Mouse (Mus musculus) midbrain, embryonic 13.5 days (tissue): ENCODE data around the gene Lefty1. TPM values are rescaled to one million over a fixed set of nuclear protein-coding genes. Genes with fewer than 3 reads are reported as not detected.
"Not testable (repeated sequence)": the region's sequence is repeated elsewhere in the genome, so short reads cannot be mapped to it uniquely, and the experiment has no call there.

Experiments used
- ATAC-seq: fragments of 200-750 bp; cut with Nextera tagmentation; 2 replicates; pipeline ENCODE4 v1.8.0; 2017; ENCODE audit warnings: mild to moderate bottlenecking, moderate TSS enrichment, moderate library complexity
- H3K27ac ChIP-seq: fragments of 300-500 bp; sonication (generic); 2 replicates; pipeline ENCODE4 v1.5.1; 2015; ENCODE audit warnings: inconsistent platforms, mild to moderate bottlenecking, moderate library complexity
- H3K27me3 ChIP-seq: fragments of 300-500 bp; sonication (generic); 2 replicates; pipeline ENCODE4 v1.6.1; 2015; ENCODE audit warnings: mild to moderate bottlenecking, inconsistent platforms
- H3K36me3 ChIP-seq: fragments of 300-500 bp; sonication (generic); 2 replicates; pipeline ENCODE4 v1.6.1; 2015; ENCODE audit warnings: mild to moderate bottlenecking, inconsistent platforms
- H3K4me1 ChIP-seq: fragments of 300-500 bp; sonication (generic); replicated peaks from 2 replicates; pipeline ENCODE4 v1.6.1; 2015; ENCODE audit warnings: inconsistent platforms
- H3K4me2 ChIP-seq: fragments of 300-500 bp; sonication (generic); replicated peaks from 2 replicates; pipeline ENCODE4 v1.6.1; 2015; ENCODE audit warnings: moderate library complexity, mild to moderate bottlenecking, inconsistent platforms
- H3K4me3 ChIP-seq: fragments of 300-500 bp; sonication (generic); replicated peaks from 2 replicates; pipeline ENCODE4 v1.5.1; 2015; ENCODE audit warnings: mild to moderate bottlenecking, inconsistent platforms
- H3K9ac ChIP-seq: fragments of 300-500 bp; sonication (generic); replicated peaks from 2 replicates; pipeline ENCODE4 v1.6.1; 2015; ENCODE audit warnings: mild to moderate bottlenecking, inconsistent platforms
- H3K9me3 ChIP-seq: fragments of 300-500 bp; sonication (generic); 2 replicates; pipeline ENCODE4 v1.6.1; 2016; ENCODE audit warnings: mild to moderate bottlenecking, inconsistent platforms
- WGBS: fragments of 180-500 bp; shearing (Covaris S2); methylation state at CpG from one replicate; pipeline ENCODE4 v1.1.7; 2015; 5-methylcytosine and 5-hydroxymethylcytosine counted together
- polyA plus RNA-seq: library from polyadenylated mRNA; unstranded; fragments of >200 nt; fragmentation: Nextera tagmentation; extraction: Ambion mirVana; gene quantifications from 2 replicates; pipeline ENCODE4 v1.2.1, GENCODE M21; 2015

Lefty1 gene
- 0.31 TPM in 1 of 2 replicates, not detected in the other for polyA plus RNA-seq

- ATAC-seq: no peak
- no peak within 1 kb of the TSS for H3K4me2 ChIP-seq
- H3K9me3 ChIP-seq: no peaks in the 10 kb centered on the region
- H3K27ac ChIP-seq: no peak within 1 kb of the TSS
- 14% methylated on average over 21 of the region's 21 CpGs for WGBS
- H3K4me1 ChIP-seq: peaks cover 13% of the 10 kb centered on the region
- H3K9ac ChIP-seq: 0 out of 2 replicates have a peak within 1 kb of the TSS, but pooled peaks have one; percentile 23
- H3K36me3 ChIP-seq: no peaks in the 10 kb centered on the region
- no peak within 1 kb of the TSS for H3K4me3 ChIP-seq
- H3K27me3 ChIP-seq: peaks cover 51% of the 10 kb centered on the region
These were observed at the start of gene Lefty1 for GRCm38 (mm10) chr1:180934467-180935419. TSS of gene Lefty1 (plus strand) at chr1:180935022.

- ATAC-seq: peak; percentile 71
- Histone ChIP-seq H3K9me3 (no peaks in the 10 kb centered on the region), H3K9ac (peak overlapping the region; percentile 29; the same call in 1 of the 2 replicates), H3K4me2 (peak overlapping the region; percentile 17; the same call in 1 of the 2 replicates), H3K36me3 (no peaks in the 10 kb centered on the region), H3K27ac (no peak overlapping the region), H3K4me1 (peaks cover 15% of the 10 kb centered on the region), H3K27me3 (peaks cover 29% of the 10 kb centered on the region), H3K4me3 (no peak overlapping the region)
- WGBS: 7% methylated on average over 13 of the region's 13 CpGs
These were observed 46.2 kb upstream of the Lefty1 start for GRCm38 (mm10) chr1:180888556-180889042.

- no peak overlapping the region for H3K9ac ChIP-seq
- H3K9me3 ChIP-seq: no peaks in the 10 kb centered on the region
- H3K27me3 ChIP-seq: peaks cover 35% of the 10 kb centered on the region
- 36% methylated on average over 7 of the region's 7 CpGs for WGBS
- no peak for ATAC-seq
- no peaks in the 10 kb centered on the region for H3K36me3 ChIP-seq
- no peak overlapping the region for H3K27ac ChIP-seq
- no peak overlapping the region for H3K4me2 ChIP-seq
- H3K4me3 ChIP-seq: no peak overlapping the region
- H3K4me1 ChIP-seq: peaks cover 14% of the 10 kb centered on the region
These were observed 45.6 kb upstream of the Lefty1 start for GRCm38 (mm10) chr1:180889172-180889571.

GRCm38 (mm10) chr1:180889841-180890240, 45.0 kb upstream of the Lefty1 start:
- 43% methylated on average over 6 of the region's 6 CpGs for WGBS
- ATAC-seq: no peak
- Histone ChIP-seq H3K9me3 (no peaks in the 10 kb centered on the region), H3K4me1 (peaks cover 19% of the 10 kb centered on the region), H3K9ac (no peak overlapping the region), H3K4me2 (no peak overlapping the region), H3K27ac (no peak overlapping the region), H3K36me3 (no peaks in the 10 kb centered on the region), H3K4me3 (no peak overlapping the region), H3K27me3 (peaks cover 41% of the 10 kb centered on the region)

- peaks cover 19% of the 10 kb centered on the region for H3K4me1 ChIP-seq
- H3K27ac ChIP-seq: no peak within 1 kb of the TSS
- H3K36me3 ChIP-seq: no peaks in the 10 kb centered on the region
- no peak within 1 kb of the TSS for H3K4me3 ChIP-seq
- no peaks in the 10 kb centered on the region for H3K9me3 ChIP-seq
- ATAC-seq: no peak
- H3K27me3 ChIP-seq: peaks cover 50% of the 10 kb centered on the region
- 0 out of 2 replicates have a peak within 1 kb of the TSS, but pooled peaks have one; percentile 42 for H3K4me2 ChIP-seq
- 63% methylated on average over 10 of the region's 10 CpGs for WGBS
- no peak within 1 kb of the TSS for H3K9ac ChIP-seq
These were observed 42.0 kb upstream of the Lefty1 start, which contains the start of gene Lefty2 for GRCm38 (mm10) chr1:180892808-180893207. TSS of gene Lefty2 (plus strand) at chr1:180893108.

- not testable (repeated sequence) for H3K27ac ChIP-seq, H3K9me3 ChIP-seq, H3K36me3 ChIP-seq, H3K4me1 ChIP-seq
- peaks cover 37% of the 10 kb centered on the region for H3K27me3 ChIP-seq
- ATAC-seq: peak; percentile 48; the same call in 1 of the 2 replicates
- H3K4me3 ChIP-seq: peak overlapping the region; percentile 22
- H3K4me2 ChIP-seq: peak overlapping the region; percentile 42
- peak overlapping the region; percentile 30; the same call in 1 of the 2 replicates for H3K9ac ChIP-seq
- WGBS: 6% methylated on average over 46 of the region's 51 CpGs
These were observed 40.5 kb upstream of the Lefty1 start for GRCm38 (mm10) chr1:180894088-180894987.

GRCm38 (mm10) chr1:180901107-180901506, 33.7 kb upstream of the Lefty1 start:
- no peak overlapping the region for H3K27ac ChIP-seq
- peaks cover 4% of the 10 kb centered on the region for H3K36me3 ChIP-seq
- 3% methylated on average over 4 of the region's 4 CpGs for WGBS
- H3K27me3 ChIP-seq: no peaks in the 10 kb centered on the region
- no peak overlapping the region for H3K4me3 ChIP-seq
- no peak overlapping the region for H3K9ac ChIP-seq
- no peaks in the 10 kb centered on the region for H3K9me3 ChIP-seq
- H3K4me2 ChIP-seq: no peak overlapping the region
- no peak for ATAC-seq
- H3K4me1 ChIP-seq: peaks cover 19% of the 10 kb centered on the region

- no peak overlapping the region for H3K4me2 ChIP-seq
- no peak for ATAC-seq
- whole genome bisulfite sequencing: 49% methylated on average over 5 of the region's 5 CpGs
- no peaks in the 10 kb centered on the region for H3K9me3 ChIP-seq
- no peaks in the 10 kb centered on the region for H3K27me3 ChIP-seq
- H3K9ac ChIP-seq: no peak overlapping the region
- H3K27ac ChIP-seq: no peak overlapping the region
- no peak overlapping the region for H3K4me3 ChIP-seq
- H3K36me3 ChIP-seq: peaks cover 22% of the 10 kb centered on the region
- peaks cover 24% of the 10 kb centered on the region for H3K4me1 ChIP-seq
These were observed 31.9 kb upstream of the Lefty1 start for GRCm38 (mm10) chr1:180902915-180903314.

GRCm38 (mm10) chr1:180903666-180904038, 31.2 kb upstream of the Lefty1 start:
- H3K4me3 ChIP-seq: peak overlapping the region; percentile 83
- 38% methylated on average over 10 of the region's 10 CpGs for WGBS
- ATAC-seq: 0 out of 2 replicates have a peak, but pooled peaks have one; percentile 4

GRCm38 (mm10) chr1:180904039-180904814, 30.6 kb upstream of the Lefty1 start, which contains the start of gene Pycr2:
TSS of gene Pycr2 (plus strand) at chr1:180904293.
- Histone ChIP-seq H3K9me3 (no peaks in the 10 kb centered on the region), H3K4me2 (peak within 1 kb of the TSS; percentile 91), H3K27ac (peak within 1 kb of the TSS; percentile 85), H3K4me3 (peak within 1 kb of the TSS; percentile 83), H3K27me3 (no peaks in the 10 kb centered on the region), H3K9ac (peak within 1 kb of the TSS; percentile 89), H3K36me3 (peaks cover 34% of the 10 kb centered on the region), H3K4me1 (peaks cover 24% of the 10 kb centered on the region)
- ATAC-seq: peak; percentile 98
- under 1% methylated on average over 52 of the region's 52 CpGs for WGBS

More at GRCm38 (mm10) chr1:180903666-180904038, 31.2 kb upstream of the Lefty1 start:
- Histone ChIP-seq H3K9me3 (no peaks in the 10 kb centered on the region), H3K27ac (no peak overlapping the region), H3K4me2 (peak overlapping the region; percentile 91), H3K36me3 (peaks cover 29% of the 10 kb centered on the region), H3K4me1 (peaks cover 24% of the 10 kb centered on the region), H3K27me3 (no peaks in the 10 kb centered on the region), H3K9ac (peak overlapping the region; percentile 51)

GRCm38 (mm10) chr1:180904815-180905080, 30.1 kb upstream of the Lefty1 start:
- H3K4me3 ChIP-seq: peak overlapping the region; percentile 83
- H3K27ac ChIP-seq: peak overlapping the region; percentile 85
- ATAC-seq: no peak; the same call in 1 of the 2 replicates
- peaks cover 34% of the 10 kb centered on the region for H3K36me3 ChIP-seq
- peak overlapping the region; percentile 91 for H3K4me2 ChIP-seq
- 2% methylated on average over 5 of the region's 5 CpGs for WGBS
- H3K27me3 ChIP-seq: no peaks in the 10 kb centered on the region
- H3K9ac ChIP-seq: peak overlapping the region; percentile 89
- no peaks in the 10 kb centered on the region for H3K9me3 ChIP-seq
- H3K4me1 ChIP-seq: peaks cover 24% of the 10 kb centered on the region
